Mouse (Mus musculus) liver, embryonic 12.5 days (tissue): ENCODE results near the gene Mpz. TPM values are rescaled to one million over a fixed set of nuclear protein-coding genes. Genes with fewer than 3 reads are reported as not detected.

Experiments
- ATAC-seq: fragments of 200-750 bp; cut with Nextera tagmentation; 2 replicates; pipeline ENCODE4 v1.8.0; 2017; ENCODE audit warnings: moderate number of reproducible peaks, mild to moderate bottlenecking, moderate library complexity
- H3K27ac ChIP-seq: fragments of 300-500 bp; sonication (generic); 2 replicates; pipeline ENCODE4 v1.5.1; 2016; ENCODE audit warnings: mild to moderate bottlenecking
- H3K27me3 ChIP-seq: fragments of 300-500 bp; sonication (generic); replicated peaks from 2 replicates; pipeline ENCODE4 v1.6.1; 2016; ENCODE audit warnings: mild to moderate bottlenecking, moderate library complexity
- H3K36me3 ChIP-seq: fragments of 300-500 bp; sonication (generic); 2 replicates; pipeline ENCODE4 v1.6.1; 2016; ENCODE audit warnings: mild to moderate bottlenecking, moderate library complexity
- H3K4me1 ChIP-seq: fragments of 300-500 bp; sonication (generic); 2 replicates; pipeline ENCODE4 v1.6.1; 2016
- H3K4me2 ChIP-seq: fragments of 300-500 bp; sonication (generic); 2 replicates; pipeline ENCODE4 v1.6.1; 2016; ENCODE audit warnings: mild to moderate bottlenecking, moderate library complexity
- H3K4me3 ChIP-seq: fragments of 300-500 bp; sonication (generic); 2 replicates; pipeline ENCODE4 v1.5.1; 2016; ENCODE audit warnings: mild to moderate bottlenecking, moderate library complexity
- H3K9ac ChIP-seq: fragments of 300-500 bp; sonication (generic); 2 replicates; pipeline ENCODE4 v1.6.1; 2016; ENCODE audit warnings: mild to moderate bottlenecking, moderate library complexity
- H3K9me3 ChIP-seq: fragments of 300-500 bp; sonication (generic); replicated peaks from 2 replicates; pipeline ENCODE4 v1.6.1; 2016; ENCODE audit warnings: mild to moderate bottlenecking, moderate library complexity
- WGBS: fragments of 180-500 bp; shearing (Covaris S2); methylation state at CpG from one replicate; pipeline ENCODE4 v1.1.7; 2016; ENCODE audit not compliant: insufficient replicate concordance; 5-methylcytosine and 5-hydroxymethylcytosine counted together
- polyA plus RNA-seq: library from polyadenylated mRNA; unstranded; fragments of >200 nt; fragmentation: Nextera tagmentation; extraction: Ambion mirVana; gene quantifications from 2 replicates; pipeline ENCODE4 v1.2.1, GENCODE M21; 2016

The Mpz gene
- polyA plus RNA-seq, 1 experiment from 2014 or later = 0.10 TPM

GRCm38 (mm10) chr1:171112986-171113385 lies 37.5 kb upstream of the Mpz start:
- H3K36me3 ChIP-seq = no peaks in the 10 kb centered on the region
- H3K4me1 ChIP-seq = peaks cover 70% of the 10 kb centered on the region
- WGBS = 82% methylated on average over 4 of the region's 4 CpGs
- H3K4me2 ChIP-seq = peak overlapping the region; percentile 82
- 0 out of 2 replicates have a peak overlapping the region, but pooled peaks have one; percentile 73 for H3K27ac ChIP-seq
- no peaks in the 10 kb centered on the region for H3K27me3 ChIP-seq
- no peak for ATAC-seq
- H3K9ac ChIP-seq = no peak overlapping the region
- no peak overlapping the region for H3K4me3 ChIP-seq
- no peaks in the 10 kb centered on the region for H3K9me3 ChIP-seq

GRCm38 (mm10) chr1:171113873-171114299 lies 36.6 kb upstream of the Mpz start, which contains the start of gene Cfap126:
TSS of gene Cfap126 (plus strand) at chr1:171113918.
- Histone ChIP-seq H3K4me2 (peak within 1 kb of the TSS; percentile 82), H3K9ac (peak within 1 kb of the TSS; percentile 76), H3K9me3 (no peaks in the 10 kb centered on the region), H3K4me1 (peaks cover 70% of the 10 kb centered on the region), H3K36me3 (no peaks in the 10 kb centered on the region), H3K27ac (peak within 1 kb of the TSS; percentile 73), H3K4me3 (peak within 1 kb of the TSS; percentile 68), H3K27me3 (no peaks in the 10 kb centered on the region)
- WGBS = under 1% methylated on average over 24 of the region's 24 CpGs
- peak; percentile 42 for ATAC-seq

GRCm38 (mm10) chr1:171116280-171116679 lies 34.2 kb upstream of the Mpz start:
- H3K27ac ChIP-seq = 0 out of 2 replicates have a peak overlapping the region, but pooled peaks have one; percentile 1
- no peaks in the 10 kb centered on the region for H3K36me3 ChIP-seq
- H3K4me3 ChIP-seq = no peak overlapping the region
- peak overlapping the region; percentile 21 for H3K4me2 ChIP-seq
- H3K27me3 ChIP-seq = no peaks in the 10 kb centered on the region
- no peak overlapping the region for H3K9ac ChIP-seq
- ATAC-seq = peak; percentile 14; the same call in 1 of the 2 replicates
- H3K4me1 ChIP-seq = peaks cover 56% of the 10 kb centered on the region
- WGBS = 31% methylated on average over 4 of the region's 4 CpGs
- H3K9me3 ChIP-seq = no peaks in the 10 kb centered on the region

GRCm38 (mm10) chr1:171118269-171118684 lies 32.2 kb upstream of the Mpz start:
- WGBS = 9% methylated on average over 4 of the region's 4 CpGs

GRCm38 (mm10) chr1:171118996-171119395 lies 31.5 kb upstream of the Mpz start:
- Histone ChIP-seq H3K4me2 (no peak overlapping the region), H3K4me1 (peaks cover 61% of the 10 kb centered on the region), H3K36me3 (no peaks in the 10 kb centered on the region), H3K27me3 (no peaks in the 10 kb centered on the region), H3K9me3 (no peaks in the 10 kb centered on the region), H3K4me3 (no peak overlapping the region), H3K9ac (no peak overlapping the region), H3K27ac (no peak overlapping the region)
- ATAC-seq = no peak
- WGBS = 61% methylated on average over 5 of the region's 5 CpGs

More at GRCm38 (mm10) chr1:171118269-171118684, 32.2 kb upstream of the Mpz start:
- H3K27me3 ChIP-seq = no peaks in the 10 kb centered on the region
- peak; percentile 52; the same call in 1 of the 2 replicates for ATAC-seq
- H3K4me3 ChIP-seq = no peak overlapping the region
- H3K4me1 ChIP-seq = peaks cover 61% of the 10 kb centered on the region
- no peak overlapping the region for H3K9ac ChIP-seq
- no peaks in the 10 kb centered on the region for H3K36me3 ChIP-seq
- H3K9me3 ChIP-seq = no peaks in the 10 kb centered on the region
- no peak overlapping the region for H3K27ac ChIP-seq
- no peak overlapping the region for H3K4me2 ChIP-seq

- no peak for ATAC-seq
- Histone ChIP-seq H3K4me3 (no peak overlapping the region), H3K27ac (no peak overlapping the region), H3K9me3 (no peaks in the 10 kb centered on the region), H3K4me2 (no peak overlapping the region), H3K27me3 (no peaks in the 10 kb centered on the region), H3K4me1 (peaks cover 61% of the 10 kb centered on the region), H3K9ac (no peak overlapping the region), H3K36me3 (no peaks in the 10 kb centered on the region)
- WGBS = 80% methylated on average over 14 of the region's 14 CpGs
Measured at GRCm38 (mm10) chr1:171119405-171119804, 31.1 kb upstream of the Mpz start.

GRCm38 (mm10) chr1:171120893-171121292 lies 29.6 kb upstream of the Mpz start:
- Histone ChIP-seq H3K4me1 (peaks cover 63% of the 10 kb centered on the region), H3K9ac (no peak overlapping the region), H3K9me3 (no peaks in the 10 kb centered on the region), H3K27me3 (no peaks in the 10 kb centered on the region), H3K4me3 (no peak overlapping the region), H3K36me3 (no peaks in the 10 kb centered on the region), H3K4me2 (no peak overlapping the region), H3K27ac (no peak overlapping the region)
- ATAC-seq = no peak
- WGBS = 53% methylated on average over 3 of the region's 3 CpGs

- no peak overlapping the region for H3K4me2 ChIP-seq
- no peak overlapping the region for H3K4me3 ChIP-seq
- H3K27me3 ChIP-seq = no peaks in the 10 kb centered on the region
- no peaks in the 10 kb centered on the region for H3K9me3 ChIP-seq
- peaks cover 53% of the 10 kb centered on the region for H3K4me1 ChIP-seq
- no peak overlapping the region for H3K9ac ChIP-seq
- WGBS = 43% methylated on average over 5 of the region's 5 CpGs
- ATAC-seq = peak; percentile 18; the same call in 1 of the 2 replicates
- no peak overlapping the region for H3K27ac ChIP-seq
- H3K36me3 ChIP-seq = no peaks in the 10 kb centered on the region
Measured at GRCm38 (mm10) chr1:171121839-171122238, 28.7 kb upstream of the Mpz start.

- H3K9ac ChIP-seq = no peak overlapping the region
- peaks cover 7% of the 10 kb centered on the region; the same call in 1 of the 2 replicates for H3K36me3 ChIP-seq
- no peak overlapping the region for H3K4me3 ChIP-seq
- no peaks in the 10 kb centered on the region for H3K9me3 ChIP-seq
- H3K27ac ChIP-seq = no peak overlapping the region
- no peaks in the 10 kb centered on the region for H3K27me3 ChIP-seq
- peaks cover 48% of the 10 kb centered on the region for H3K4me1 ChIP-seq
- no peak for ATAC-seq
- no peak overlapping the region for H3K4me2 ChIP-seq
- WGBS = 40% methylated on average over 7 of the region's 7 CpGs
Measured at GRCm38 (mm10) chr1:171122932-171123331, 27.6 kb upstream of the Mpz start.

GRCm38 (mm10) chr1:171124398-171124797 lies 26.1 kb upstream of the Mpz start:
- H3K4me3 ChIP-seq = no peak overlapping the region

GRCm38 (mm10) chr1:171129251-171129650 lies 21.3 kb upstream of the Mpz start:
- Histone ChIP-seq H3K27me3 (no peaks in the 10 kb centered on the region), H3K9ac (no peak overlapping the region), H3K36me3 (peaks cover 68% of the 10 kb centered on the region), H3K4me1 (peaks cover 16% of the 10 kb centered on the region), H3K9me3 (no peaks in the 10 kb centered on the region), H3K4me2 (no peak overlapping the region), H3K27ac (no peak overlapping the region), H3K4me3 (no peak overlapping the region)
- ATAC-seq = no peak
- 72% methylated on average over 7 of the region's 7 CpGs for WGBS

More at GRCm38 (mm10) chr1:171124398-171124797, 26.1 kb upstream of the Mpz start:
- Histone ChIP-seq H3K9me3 (no peaks in the 10 kb centered on the region), H3K27ac (peak overlapping the region; percentile 73), H3K4me1 (peaks cover 48% of the 10 kb centered on the region), H3K36me3 (peaks cover 21% of the 10 kb centered on the region), H3K9ac (peak overlapping the region; percentile 45; the same call in 1 of the 2 replicates), H3K27me3 (no peaks in the 10 kb centered on the region), H3K4me2 (peak overlapping the region; percentile 50)
- peak; percentile 92 for ATAC-seq
- 35% methylated on average over 5 of the region's 5 CpGs for WGBS

GRCm38 (mm10) chr1:171130971-171131370 lies 19.5 kb upstream of the Mpz start:
- no peaks in the 10 kb centered on the region for H3K27me3 ChIP-seq
- H3K4me3 ChIP-seq = no peak overlapping the region
- H3K9me3 ChIP-seq = no peaks in the 10 kb centered on the region
- H3K4me2 ChIP-seq = no peak overlapping the region
- no peak overlapping the region for H3K9ac ChIP-seq
- ATAC-seq = no peak
- no peaks in the 10 kb centered on the region for H3K4me1 ChIP-seq
- WGBS = 83% methylated on average over 1 of the region's 1 CpGs
- peaks cover 85% of the 10 kb centered on the region for H3K36me3 ChIP-seq
- no peak overlapping the region for H3K27ac ChIP-seq

GRCm38 (mm10) chr1:171135600-171135999 lies 14.9 kb upstream of the Mpz start:
- H3K27me3 ChIP-seq = no peaks in the 10 kb centered on the region
- no peak overlapping the region for H3K9ac ChIP-seq
- H3K36me3 ChIP-seq = peaks cover 94% of the 10 kb centered on the region
- no peak overlapping the region for H3K27ac ChIP-seq
- WGBS = 97% methylated on average over 2 of the region's 2 CpGs
- no peaks in the 10 kb centered on the region for H3K4me1 ChIP-seq
- H3K9me3 ChIP-seq = no peaks in the 10 kb centered on the region
- no peak overlapping the region for H3K4me3 ChIP-seq
- no peak for ATAC-seq
- H3K4me2 ChIP-seq = no peak overlapping the region
